Mouse (Mus musculus) kidney, postnatal 4 days (tissue): Measurements from ENCODE around the gene Cs.

Experiments used
- DNase-seq, 2 experiments: peaks; one replicate each; pipeline ENCODE4 v3.0.0; 2021; ENCODE audit warnings: mixed read lengths in 2 of 2

Gene Cs

DNA sequence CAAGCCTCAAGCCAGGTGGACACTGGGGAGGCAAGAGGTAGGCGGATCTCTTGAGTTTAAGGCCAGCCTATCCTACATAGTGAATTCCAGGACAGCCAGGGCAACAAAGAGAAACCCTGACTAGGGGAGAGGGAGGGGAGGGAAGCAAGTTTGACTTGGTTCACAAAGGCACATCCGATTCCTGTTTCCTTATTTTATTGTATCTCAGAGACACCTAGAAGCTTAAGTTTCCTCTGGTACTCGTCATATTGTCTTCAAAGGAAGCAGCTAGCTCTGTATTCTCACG, 73.0 kb downstream of the Cs start:
- DNase-seq: no peak

DNA sequence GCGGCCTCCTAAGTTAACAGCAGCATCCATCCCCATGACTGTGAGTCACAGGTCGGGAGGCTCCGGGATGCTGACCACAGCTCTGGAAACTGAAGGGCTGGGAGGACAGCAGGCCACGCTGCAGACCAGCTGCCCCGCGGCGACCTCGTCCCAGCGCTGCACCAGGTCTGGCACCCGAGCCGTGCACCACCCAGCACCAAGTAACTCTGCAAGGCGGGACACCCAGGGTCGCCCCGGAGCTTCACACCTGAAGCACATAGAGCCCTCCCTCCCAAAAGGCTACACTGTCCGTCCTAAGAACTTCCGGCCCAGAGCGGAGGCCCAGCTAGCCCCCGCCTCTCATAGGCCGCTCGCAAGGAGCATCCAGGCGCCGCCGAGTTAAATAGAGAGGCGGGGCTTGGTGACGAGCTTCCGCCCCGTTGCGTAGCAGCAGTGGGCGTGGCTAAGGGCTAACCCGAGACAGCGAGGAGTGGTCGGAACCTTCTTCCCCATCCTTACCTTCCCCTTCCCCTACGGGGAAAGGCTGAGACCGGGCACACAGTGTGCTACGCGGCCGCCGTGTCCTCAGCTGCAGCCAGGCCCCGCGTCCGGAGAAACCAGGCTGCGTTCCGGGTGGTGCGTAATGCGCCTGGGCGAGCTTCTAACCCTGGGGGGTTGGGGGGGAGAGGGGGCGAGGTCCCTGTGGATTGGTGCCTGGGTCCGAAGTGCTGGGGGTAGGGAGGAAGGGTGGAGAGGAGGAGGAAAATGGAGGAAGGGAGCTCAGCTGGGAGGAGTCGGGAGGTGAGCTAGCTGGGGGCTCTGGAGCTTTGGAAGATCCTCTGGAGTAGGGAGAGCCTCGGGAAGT, 73.9 kb downstream of the Cs start, which contains the start of the genes Nabp2 and Rnf41:
TSS of gene Nabp2 (minus strand) at position 282 of the 844 bp plus-strand sequence.
TSS of gene Rnf41 (plus strand) at position 447 of the 844 bp plus-strand sequence.
- DNase-seq: peak; percentile 98 to 99

DNA sequence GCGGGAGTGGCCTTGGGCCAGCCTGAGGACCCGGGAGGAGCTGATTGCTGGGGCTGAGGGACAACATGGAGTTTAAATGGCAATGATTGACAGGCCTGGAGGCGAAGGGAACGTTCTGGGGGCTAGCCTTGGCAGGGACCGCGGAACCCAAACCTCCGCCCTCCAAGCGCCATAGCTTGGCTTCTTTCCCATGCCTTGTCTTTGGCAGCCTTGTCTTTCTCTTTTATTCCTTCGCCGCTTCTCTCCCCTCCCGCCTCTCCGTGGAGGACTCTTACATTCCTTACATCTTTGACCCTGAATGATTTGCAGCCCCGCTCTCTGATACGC, 74.5 kb downstream of the Cs start:
- peak in 1 of 2 experiments; percentile 73 for DNase-seq
